Mouse (Mus musculus) embryonic facial prominence, embryonic 14.5 days (tissue): ENCODE measurements at regions not wholly inside any gene's neighbourhood (a gene's known extent, or its start where the extent isn't known, plus 50 kb on each side); places are given as distances from the start of the nearest gene placed in this dataset.

Source experiments
- ATAC-seq: fragments of 200-750 bp; cut with Nextera tagmentation; 2 replicates; pipeline ENCODE4 v1.8.0; 2017; ENCODE audit warnings: low read depth, moderate number of reproducible peaks, moderate TSS enrichment
- DNase-seq: peaks from one replicate; pipeline ENCODE4 v3.0.0-alpha.2; 2015; ENCODE audit warnings: low spot score
- H3K27ac ChIP-seq: fragments of 300-500 bp; sonication (generic); replicated peaks from 2 replicates; pipeline ENCODE4 v1.5.1; 2014; ENCODE audit warnings: low read depth, mild to moderate bottlenecking, low read length, moderate library complexity
- H3K27me3 ChIP-seq: fragments of 300-500 bp; sonication (generic); replicated peaks from 2 replicates; pipeline ENCODE4 v1.6.1; 2014; ENCODE audit warnings: low read length; ENCODE audit not compliant: control insufficient read depth, insufficient read depth
- H3K36me3 ChIP-seq: fragments of 300-500 bp; sonication (generic); 2 replicates; pipeline ENCODE4 v1.6.1; 2014; ENCODE audit warnings: low read length, mixed read lengths; ENCODE audit not compliant: control insufficient read depth, insufficient read depth
- H3K4me1 ChIP-seq: fragments of 300-500 bp; sonication (generic); 2 replicates; pipeline ENCODE4 v1.6.1; 2014; ENCODE audit warnings: antibody characterized with exemption, low read length; ENCODE audit not compliant: control insufficient read depth, insufficient read depth
- H3K4me2 ChIP-seq: fragments of 300-500 bp; sonication (generic); 2 replicates; pipeline ENCODE4 v1.6.1; 2014; ENCODE audit warnings: low read depth, mild to moderate bottlenecking, low read length, moderate library complexity, mixed read lengths
- H3K4me3 ChIP-seq: fragments of 300-500 bp; sonication (generic); 2 replicates; pipeline ENCODE4 v1.5.1; 2014; ENCODE audit warnings: low read depth, mild to moderate bottlenecking, low read length
- H3K9ac ChIP-seq: fragments of 300-500 bp; sonication (generic); 2 replicates; pipeline ENCODE4 v1.6.1; 2014; ENCODE audit warnings: low read depth, mild to moderate bottlenecking, low read length, moderate library complexity, mixed read lengths
- H3K9me3 ChIP-seq: fragments of 300-500 bp; sonication (generic); 2 replicates; pipeline ENCODE4 v1.6.1; 2016; ENCODE audit warnings: low read length; ENCODE audit not compliant: control insufficient read depth
- WGBS: fragments of 180-500 bp; shearing (Covaris S2); extraction: QIAGEN DNeasy Blood & Tissue Kit; methylation state at CpG from one replicate; pipeline ENCODE4 v1.1.7; 2014; 5-methylcytosine and 5-hydroxymethylcytosine counted together

GRCm38 (mm10) chr9:86219669-86220068 is 245.1 kb downstream of the Ube2cbp start:
- no peak for DNase-seq
- H3K36me3 ChIP-seq: no peaks in the 10 kb centered on the region
- no peaks in the 10 kb centered on the region for H3K27me3 ChIP-seq
- H3K27ac ChIP-seq: no peak overlapping the region
- H3K4me3 ChIP-seq: no peak overlapping the region
- ATAC-seq: no peak
- H3K4me1 ChIP-seq: no peaks in the 10 kb centered on the region
- H3K9me3 ChIP-seq: peaks cover 6% of the 10 kb centered on the region
- H3K4me2 ChIP-seq: no peak overlapping the region
- WGBS: 70% methylated on average over 4 of the region's 4 CpGs
- H3K9ac ChIP-seq: no peak overlapping the region

GRCm38 (mm10) chr9:86224530-86224929 is 240.2 kb downstream of the Ube2cbp start:
- WGBS: 53% methylated on average over 3 of the region's 3 CpGs
- H3K27me3 ChIP-seq: no peaks in the 10 kb centered on the region
- H3K9ac ChIP-seq: no peak overlapping the region
- no peak overlapping the region for H3K4me3 ChIP-seq
- no peaks in the 10 kb centered on the region for H3K36me3 ChIP-seq
- no peak overlapping the region for H3K4me2 ChIP-seq
- ATAC-seq (peak; percentile 30; the same call in 1 of the 2 replicates), DNase-seq (no peak)
- H3K9me3 ChIP-seq: no peaks in the 10 kb centered on the region
- no peak overlapping the region for H3K27ac ChIP-seq
- H3K4me1 ChIP-seq: no peaks in the 10 kb centered on the region

- H3K9ac ChIP-seq: no peak overlapping the region
- no peak overlapping the region for H3K27ac ChIP-seq
- H3K27me3 ChIP-seq: no peaks in the 10 kb centered on the region
- no peak overlapping the region for H3K4me3 ChIP-seq
- H3K36me3 ChIP-seq: no peaks in the 10 kb centered on the region
- DNase-seq: no peak
- 47% methylated on average over 7 of the region's 7 CpGs for WGBS
- 0 out of 2 replicates have a peak, but pooled peaks cover under 1% of the 10 kb centered on the region for H3K9me3 ChIP-seq
- H3K4me1 ChIP-seq: no peaks in the 10 kb centered on the region
- no peak overlapping the region for H3K4me2 ChIP-seq
- ATAC-seq: no peak
Observed at GRCm38 (mm10) chr9:86230673-86231350, 233.9 kb downstream of the Ube2cbp start.

GRCm38 (mm10) chr9:86231692-86232091 is 233.1 kb downstream of the Ube2cbp start:
- 71% methylated on average over 5 of the region's 5 CpGs for WGBS

GRCm38 (mm10) chr9:86232174-86232573 is 232.6 kb downstream of the Ube2cbp start:
- no peak for ATAC-seq
- 96% methylated on average over 1 of the region's 1 CpGs for WGBS

More at GRCm38 (mm10) chr9:86231692-86232091, 233.1 kb downstream of the Ube2cbp start:
- Histone ChIP-seq H3K4me1 (no peaks in the 10 kb centered on the region), H3K27ac (no peak overlapping the region), H3K9me3 (peaks cover 7% of the 10 kb centered on the region; the same call in 1 of the 2 replicates), H3K36me3 (no peaks in the 10 kb centered on the region), H3K4me2 (no peak overlapping the region), H3K4me3 (no peak overlapping the region), H3K27me3 (no peaks in the 10 kb centered on the region), H3K9ac (no peak overlapping the region)
- DNase-seq: no peak
- no peak for ATAC-seq

GRCm38 (mm10) chr9:86233775-86234174 is 231.0 kb downstream of the Ube2cbp start:
- H3K27ac ChIP-seq: no peak overlapping the region
- no peak overlapping the region for H3K4me3 ChIP-seq
- WGBS: 83% methylated on average over 7 of the region's 7 CpGs
- ATAC-seq: no peak
- no peaks in the 10 kb centered on the region for H3K36me3 ChIP-seq
- no peak overlapping the region for H3K4me2 ChIP-seq
- DNase-seq: no peak
- H3K27me3 ChIP-seq: no peaks in the 10 kb centered on the region
- H3K9ac ChIP-seq: no peak overlapping the region
- no peaks in the 10 kb centered on the region for H3K4me1 ChIP-seq
- H3K9me3 ChIP-seq: peaks cover 8% of the 10 kb centered on the region; the same call in 1 of the 2 replicates

More at GRCm38 (mm10) chr9:86232174-86232573, 232.6 kb downstream of the Ube2cbp start:
- Histone ChIP-seq H3K27ac (no peak overlapping the region), H3K4me3 (no peak overlapping the region), H3K4me1 (no peaks in the 10 kb centered on the region), H3K27me3 (no peaks in the 10 kb centered on the region), H3K36me3 (no peaks in the 10 kb centered on the region), H3K4me2 (no peak overlapping the region), H3K9ac (no peak overlapping the region), H3K9me3 (peaks cover 8% of the 10 kb centered on the region; the same call in 1 of the 2 replicates)
- no peak for DNase-seq

- Histone ChIP-seq H3K4me2 (no peak overlapping the region), H3K4me3 (no peak overlapping the region), H3K4me1 (no peaks in the 10 kb centered on the region), H3K9me3 (peaks cover 8% of the 10 kb centered on the region; the same call in 1 of the 2 replicates), H3K27ac (no peak overlapping the region), H3K9ac (no peak overlapping the region), H3K27me3 (no peaks in the 10 kb centered on the region), H3K36me3 (no peaks in the 10 kb centered on the region)
- ATAC-seq (no peak), DNase-seq (no peak)
- WGBS: 88% methylated on average over 4 of the region's 4 CpGs
Observed at GRCm38 (mm10) chr9:86238691-86239090, 226.1 kb downstream of the Ube2cbp start.

- H3K27ac ChIP-seq: no peak overlapping the region
- H3K9ac ChIP-seq: no peak overlapping the region
- H3K4me1 ChIP-seq: no peaks in the 10 kb centered on the region
- peaks cover 8% of the 10 kb centered on the region; the same call in 1 of the 2 replicates for H3K9me3 ChIP-seq
- no peak for DNase-seq
- no peaks in the 10 kb centered on the region for H3K36me3 ChIP-seq
- 42% methylated on average over 2 of the region's 2 CpGs for WGBS
- H3K4me3 ChIP-seq: no peak overlapping the region
- no peak for ATAC-seq
- H3K27me3 ChIP-seq: no peaks in the 10 kb centered on the region
- no peak overlapping the region for H3K4me2 ChIP-seq
Observed at GRCm38 (mm10) chr9:86240287-86240686, 224.5 kb downstream of the Ube2cbp start.

GRCm38 (mm10) chr9:86240896-86241295 is 223.9 kb downstream of the Ube2cbp start:
- no peak overlapping the region for H3K4me2 ChIP-seq
- no peaks in the 10 kb centered on the region for H3K36me3 ChIP-seq
- no peaks in the 10 kb centered on the region for H3K27me3 ChIP-seq
- no peaks in the 10 kb centered on the region for H3K4me1 ChIP-seq
- ATAC-seq: no peak
- H3K27ac ChIP-seq: no peak overlapping the region
- WGBS: 45% methylated on average over 7 of the region's 7 CpGs
- peak; percentile 53 for DNase-seq
- H3K4me3 ChIP-seq: no peak overlapping the region
- H3K9ac ChIP-seq: no peak overlapping the region
- peaks cover 6% of the 10 kb centered on the region; the same call in 1 of the 2 replicates for H3K9me3 ChIP-seq
